Mouse (Mus musculus): ENCODE data around the gene Tmem131.

GRCm38 (mm10) chr1:36976770-36977169 is 33.3 kb upstream of the Tmem131 start:
- TF ChIP-seq POLR2A (IDR thresholded peaks at IDR 0.05; ENCODE audit: insufficient read depth, low read length) (no peak), EP300 (IDR thresholded peaks at IDR 0.05; ENCODE audit: insufficient read depth, low read depth, low read length) (no peak), CTCF (IDR thresholded peaks at IDR 0.05; ENCODE audit: low read depth, low read length) (no peak)
